Mouse (Mus musculus): Measurements from ENCODE around the gene Arrdc1.

DNA sequence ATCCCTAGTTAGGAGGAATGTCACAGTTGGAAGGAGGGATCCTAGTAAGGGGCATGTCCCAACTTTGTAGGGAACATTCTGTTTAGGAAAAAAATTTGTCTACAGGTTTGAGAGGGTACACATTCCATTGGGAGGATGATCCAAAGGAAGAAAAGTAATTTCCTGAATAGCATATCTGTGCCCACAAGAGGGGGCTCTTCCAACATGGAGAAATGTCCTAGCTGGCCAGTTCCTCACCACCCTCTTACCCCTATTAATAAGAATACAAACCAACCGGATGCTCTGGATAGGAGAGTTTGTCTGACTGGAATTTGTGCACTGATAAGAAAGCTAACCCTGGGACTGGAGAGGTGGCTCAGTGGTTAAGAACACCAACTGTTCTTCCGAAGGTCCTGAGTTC, 11.5 kb downstream of the Arrdc1 start:
- TF ChIP-seq CTCF (IDR thresholded peaks at IDR 0.05; ENCODE audit: insufficient read depth, low read depth, low read length) (no peak), POLR2A (IDR thresholded peaks at IDR 0.05; ENCODE audit: insufficient read depth, low read depth, low read length) (no peak)
